Mouse (Mus musculus) forebrain, embryonic 16.5 days (tissue): Measurements from ENCODE around the gene Mrm2. TPM values are rescaled to one million over a fixed set of nuclear protein-coding genes. Genes with fewer than 3 reads are reported as not detected.
"Not testable (repeated sequence)": the region's sequence is repeated elsewhere in the genome, so short reads cannot be mapped to it uniquely, and the experiment has no call there.

Experiments used
- ATAC-seq: fragments of 200-750 bp; cut with Nextera tagmentation; 2 replicates; pipeline ENCODE4 v1.8.0; 2017; ENCODE audit warnings: mild to moderate bottlenecking, moderate library complexity
- H3K27ac ChIP-seq: fragments of 300-500 bp; sonication (generic); 2 replicates; pipeline ENCODE4 v1.5.1; 2014; ENCODE audit warnings: low read length, control low read depth
- H3K27me3 ChIP-seq: fragments of 300-500 bp; sonication (generic); replicated peaks from 2 replicates; pipeline ENCODE4 v1.6.1; 2014; ENCODE audit warnings: low read length; ENCODE audit not compliant: control insufficient read depth, insufficient read depth
- H3K36me3 ChIP-seq: fragments of 300-500 bp; sonication (generic); 2 replicates; pipeline ENCODE4 v1.6.1; 2014; ENCODE audit not compliant: control insufficient read depth, insufficient read depth
- H3K4me1 ChIP-seq: fragments of 300-500 bp; sonication (generic); replicated peaks from 2 replicates; pipeline ENCODE4 v1.6.1; 2014; ENCODE audit warnings: low read length; ENCODE audit not compliant: control insufficient read depth, insufficient read depth
- H3K4me2 ChIP-seq: fragments of 300-500 bp; sonication (generic); 2 replicates; pipeline ENCODE4 v1.6.1; 2014; ENCODE audit warnings: mild to moderate bottlenecking, low read length, control low read depth
- H3K4me3 ChIP-seq: fragments of 300-500 bp; sonication (generic); replicated peaks from 2 replicates; pipeline ENCODE4 v1.5.1; 2014; ENCODE audit warnings: mild to moderate bottlenecking, low read length, control low read depth
- H3K9ac ChIP-seq: fragments of 300-500 bp; sonication (generic); replicated peaks from 2 replicates; pipeline ENCODE4 v1.6.1; 2014; ENCODE audit warnings: low read depth, low read length, control low read depth
- H3K9me3 ChIP-seq: fragments of 300-500 bp; sonication (generic); 2 replicates; pipeline ENCODE4 v1.6.1; 2016; ENCODE audit warnings: low read length; ENCODE audit not compliant: control insufficient read depth
- WGBS: fragments of 180-500 bp; shearing (Covaris S2); extraction: QIAGEN DNeasy Blood & Tissue Kit; methylation state at CpG from one replicate; pipeline ENCODE4 v1.1.7; 2014; 5-methylcytosine and 5-hydroxymethylcytosine counted together
- polyA plus RNA-seq: library from polyadenylated mRNA; unstranded; fragments of >200 nt; fragmentation: Nextera tagmentation; extraction: Ambion mirVana; gene quantifications from 2 replicates; pipeline ENCODE4 v1.2.1, GENCODE M21; 2015

Mrm2 gene
- polyA plus RNA-seq, 1 experiment from 2014 or later: 22.6 TPM

GRCm38 (mm10) chr5:140370446-140371254 lies 39.0 kb upstream of the Mrm2 start:
- H3K4me3 ChIP-seq: no peak overlapping the region
- H3K27me3 ChIP-seq: no peaks in the 10 kb centered on the region
- no peak for ATAC-seq
- 81% methylated on average over 6 of the region's 6 CpGs for WGBS
- no peaks in the 10 kb centered on the region for H3K9me3 ChIP-seq
- H3K27ac ChIP-seq: no peak overlapping the region
- H3K4me1 ChIP-seq: peaks cover 5% of the 10 kb centered on the region
- no peaks in the 10 kb centered on the region for H3K36me3 ChIP-seq
- H3K4me2 ChIP-seq: no peak overlapping the region
- H3K9ac ChIP-seq: no peak overlapping the region

GRCm38 (mm10) chr5:140369466-140369865 lies 37.8 kb upstream of the Mrm2 start:
- Histone ChIP-seq H3K27me3 (no peaks in the 10 kb centered on the region), H3K9me3 (no peaks in the 10 kb centered on the region), H3K9ac (no peak overlapping the region), H3K4me2 (no peak overlapping the region), H3K4me3 (no peak overlapping the region), H3K4me1 (peaks cover 5% of the 10 kb centered on the region), H3K27ac (no peak overlapping the region), H3K36me3 (no peaks in the 10 kb centered on the region)
- 92% methylated on average over 2 of the region's 2 CpGs for WGBS
- no peak for ATAC-seq

GRCm38 (mm10) chr5:140368926-140369325 lies 37.2 kb upstream of the Mrm2 start:
- Histone ChIP-seq H3K9me3 (no peaks in the 10 kb centered on the region), H3K4me2 (no peak overlapping the region), H3K4me1 (peaks cover 5% of the 10 kb centered on the region; the same call in 1 of the 2 replicates), H3K4me3 (no peak overlapping the region), H3K36me3 (no peaks in the 10 kb centered on the region), H3K27me3 (no peaks in the 10 kb centered on the region), H3K9ac (no peak overlapping the region), H3K27ac (no peak overlapping the region)
- 92% methylated on average over 4 of the region's 4 CpGs for WGBS
- ATAC-seq: no peak

GRCm38 (mm10) chr5:140368126-140368525 lies 36.4 kb upstream of the Mrm2 start:
- not testable (repeated sequence) for H3K4me3 ChIP-seq, H3K27ac ChIP-seq, H3K36me3 ChIP-seq, H3K4me1 ChIP-seq, H3K27me3 ChIP-seq, H3K9ac ChIP-seq, H3K4me2 ChIP-seq, H3K9me3 ChIP-seq, ATAC-seq
- WGBS: 86% methylated on average over 2 of the region's 2 CpGs

- no peak for ATAC-seq
- H3K27me3 ChIP-seq: no peaks in the 10 kb centered on the region
- no peaks in the 10 kb centered on the region for H3K4me1 ChIP-seq
- no peak overlapping the region for H3K9ac ChIP-seq
- no peaks in the 10 kb centered on the region for H3K36me3 ChIP-seq
- H3K4me2 ChIP-seq: no peak overlapping the region
- 97% methylated on average over 5 of the region's 5 CpGs for WGBS
- H3K4me3 ChIP-seq: no peak overlapping the region
- H3K27ac ChIP-seq: no peak overlapping the region
- peaks cover 5% of the 10 kb centered on the region; the same call in 1 of the 2 replicates for H3K9me3 ChIP-seq
These were observed 32.7 kb upstream of the Mrm2 start for GRCm38 (mm10) chr5:140364415-140364814.

- Histone ChIP-seq H3K4me3 (no peak overlapping the region), H3K4me1 (no peaks in the 10 kb centered on the region), H3K27me3 (no peaks in the 10 kb centered on the region), H3K4me2 (no peak overlapping the region), H3K9me3 (peaks cover 5% of the 10 kb centered on the region; the same call in 1 of the 2 replicates), H3K9ac (no peak overlapping the region), H3K36me3 (no peaks in the 10 kb centered on the region; the same call in 1 of the 2 replicates), H3K27ac (no peak overlapping the region)
- 68% methylated on average over 14 of the region's 14 CpGs for WGBS
- ATAC-seq: no peak
These were observed 28.4 kb upstream of the Mrm2 start for GRCm38 (mm10) chr5:140359930-140360674.

GRCm38 (mm10) chr5:140357466-140357865 lies 25.8 kb upstream of the Mrm2 start:
- Histone ChIP-seq H3K9ac (no peak overlapping the region), H3K27me3 (no peaks in the 10 kb centered on the region), H3K4me1 (no peaks in the 10 kb centered on the region), H3K4me2 (no peak overlapping the region), H3K27ac (no peak overlapping the region), H3K4me3 (no peak overlapping the region), H3K36me3 (peaks cover 5% of the 10 kb centered on the region), H3K9me3 (no peaks in the 10 kb centered on the region)
- ATAC-seq: no peak
- 94% methylated on average over 3 of the region's 3 CpGs for WGBS

- no peak overlapping the region for H3K9ac ChIP-seq
- H3K36me3 ChIP-seq: peaks cover 6% of the 10 kb centered on the region
- ATAC-seq: no peak
- H3K4me1 ChIP-seq: no peaks in the 10 kb centered on the region
- H3K9me3 ChIP-seq: no peaks in the 10 kb centered on the region
- H3K27me3 ChIP-seq: no peaks in the 10 kb centered on the region
- 87% methylated on average over 11 of the region's 11 CpGs for WGBS
- no peak overlapping the region for H3K27ac ChIP-seq
- no peak overlapping the region for H3K4me2 ChIP-seq
- no peak overlapping the region for H3K4me3 ChIP-seq
These were observed 24.2 kb upstream of the Mrm2 start for GRCm38 (mm10) chr5:140355934-140356333.

- ATAC-seq: no peak
- Histone ChIP-seq H3K27me3 (no peaks in the 10 kb centered on the region), H3K9ac (no peak overlapping the region), H3K27ac (no peak overlapping the region), H3K4me1 (no peaks in the 10 kb centered on the region), H3K9me3 (no peaks in the 10 kb centered on the region), H3K36me3 (peaks cover 6% of the 10 kb centered on the region), H3K4me2 (no peak overlapping the region), H3K4me3 (no peak overlapping the region)
- WGBS: 96% methylated on average over 6 of the region's 6 CpGs
These were observed 20.7 kb upstream of the Mrm2 start for GRCm38 (mm10) chr5:140352352-140352751.
